8 mouse cellular contexts compared by ENCODE assay signal in genomic region chr12:80945334-80945995, GRCm38 (mm10). TPM values are rescaled to one million over a fixed set of nuclear protein-coding genes. Genes with fewer than 3 reads are reported as not detected.
DNase-seq lines count a peak whose midpoint lies in the region; ATAC-seq lines count a peak whose summit lies in the region.

Gene Srsf5, plus strand, starts transcription at chr12:80945504.

- peak within 1 kb of the TSS; percentile 72 for H3K4me2 ChIP-seq in kidney, embryonic 15.5 days

- no peaks in the 10 kb centered on the region for H3K9me3 ChIP-seq in heart, embryonic 10.5 days
- no peaks in the 10 kb centered on the region for H3K9me3 ChIP-seq in kidney, embryonic 15.5 days (replicated peaks)

- under 1% methylated on average over 55 of the region's 57 CpGs for WGBS in heart, embryonic 10.5 days
- 2% methylated on average over 56 of the region's 57 CpGs for WGBS in kidney, embryonic 15.5 days

- no peaks in the 10 kb centered on the region for H3K27me3 ChIP-seq in heart, embryonic 10.5 days (ENCODE audit: insufficient read depth, poor library complexity, severe bottlenecking)
- H3K27me3 ChIP-seq in kidney, embryonic 15.5 days: no peaks in the 10 kb centered on the region

- DNase-seq in B cell, adult 2 months: peak; percentile 100
- peak; percentile 98 for DNase-seq in brain, adult 2 months (ENCODE audit: low read depth, low spot score)
- peak; percentile 99 for DNase-seq in heart, embryonic 10.5 days (ENCODE audit: low spot score)
- peak; percentile 97 for DNase-seq in liver
- DNase-seq in spleen, postnatal 4 days (ENCODE audit: low spot score in 2 of 2): peak; percentile 98 to 99

- H3K27ac ChIP-seq in heart, embryonic 10.5 days: peak within 1 kb of the TSS; percentile 100
- H3K27ac ChIP-seq in kidney, embryonic 15.5 days: peak within 1 kb of the TSS; percentile 98

- ATAC-seq in erythroblast, adult 5-6 weeks (replicated peaks; ENCODE audit: low FRiP score, poor library complexity, severe bottlenecking): peak; percentile 76
- peak; percentile 93 for ATAC-seq in kidney, embryonic 15.5 days (replicated peaks; ENCODE audit: low FRiP score)
- peak; percentile 90 for ATAC-seq in monocyte, adult 5-6 weeks (replicated peaks; ENCODE audit: insufficient number of reproducible peaks, low FRiP score, low TSS enrichment, poor library complexity, severe bottlenecking)

- H3K4me1 ChIP-seq in heart, embryonic 10.5 days: 0 out of 2 replicates have a peak, but pooled peaks cover 3% of the 10 kb centered on the region
- H3K4me1 ChIP-seq in kidney, embryonic 15.5 days: peaks cover 25% of the 10 kb centered on the region

- peaks cover 37% of the 10 kb centered on the region for H3K36me3 ChIP-seq in heart, embryonic 10.5 days
- peaks cover 32% of the 10 kb centered on the region for H3K36me3 ChIP-seq in kidney, embryonic 15.5 days

- peak within 1 kb of the TSS; percentile 98 for H3K4me3 ChIP-seq in heart, embryonic 10.5 days
- H3K4me3 ChIP-seq in kidney, embryonic 15.5 days (replicated peaks): peak within 1 kb of the TSS; percentile 96

- H3K9ac ChIP-seq in kidney, embryonic 15.5 days: peak within 1 kb of the TSS; percentile 100

RNA-seq across cellular contexts. Expression of gene Srsf5, which starts in this region (rescaled TPM):
- total RNA-seq in erythroblast, adult 5-6 weeks (2015; ENCODE audit: low replicate concordance): 231 and 263 TPM in 2 replicates
- 732 and 764 TPM in 2 replicates for total RNA-seq in erythroblast, adult 5-6 weeks (2017; ENCODE audit: low replicate concordance)
- polyA plus RNA-seq in heart, embryonic 10.5 days (2016; fragmentation: Nextera tagmentation; extraction: Ambion mirVana): 386 and 404 TPM in 2 replicates
- 593 and 603 TPM in 2 replicates for polyA plus RNA-seq in kidney, embryonic 15.5 days (2015; fragmentation: Nextera tagmentation; extraction: Ambion mirVana)
- 2,019 to 2,319 TPM (median 2,246 TPM) in 3 replicates for total RNA-seq in monocyte, adult 5-6 weeks (2017)

Comparison
In these comparisons a context has a peak if more than half of its experiments do, and no peak if none do; other contexts are left out.
1. Peak in every context shown above with its lines: DNase-seq, ATAC-seq, H3K4me3 ChIP-seq and H3K27ac ChIP-seq.